Mouse (Mus musculus): Measurements from ENCODE around the gene Hbb-bt.
"Not testable (repeated sequence)": the region's sequence is repeated elsewhere in the genome, so short reads cannot be mapped to it uniquely, and the experiment has no call there.

Gene Hbb-bt

GRCm38 (mm10) chr7:103813766-103814165 is at the start of gene Hbb-bt:
Gene Hbb-bt (minus strand): TSS chr7:103813996.
- DNase-seq = no peak

- DNase-seq = no peak
Observed at GRCm38 (mm10) chr7:103861531-103861930, 47.7 kb upstream of the Hbb-bt start.

GRCm38 (mm10) chr7:103860855-103861254 is 47.1 kb upstream of the Hbb-bt start:
- no peak for DNase-seq

GRCm38 (mm10) chr7:103859076-103859475 is 45.3 kb upstream of the Hbb-bt start:
- DNase-seq = no peak

GRCm38 (mm10) chr7:103854669-103855068 is 40.9 kb upstream of the Hbb-bt start:
- DNase-seq = no peak

GRCm38 (mm10) chr7:103853090-103853489 is 39.3 kb upstream of the Hbb-bt start, which contains the start of gene Hbb-y:
Gene Hbb-y (minus strand): TSS chr7:103853216.
- DNase-seq = no peak

- DNase-seq = no peak
Observed at GRCm38 (mm10) chr7:103844525-103845325, 30.9 kb upstream of the Hbb-bt start.

GRCm38 (mm10) chr7:103843034-103843433 is 29.2 kb upstream of the Hbb-bt start, which contains the start of gene Hbb-bh1:
Gene Hbb-bh1 (minus strand): TSS chr7:103843164.
- no peak for DNase-seq

- no peak for DNase-seq
Observed at GRCm38 (mm10) chr7:103840268-103840667, 26.5 kb upstream of the Hbb-bt start, which contains the start of gene Hbb-bh2. Gene Hbb-bh2 (minus strand): TSS chr7:103840520.

GRCm38 (mm10) chr7:103827808-103828207 is 14.0 kb upstream of the Hbb-bt start, which contains the start of gene Hbb-bs:
Gene Hbb-bs (minus strand): TSS chr7:103828096.
- no peak for DNase-seq

- not testable (repeated sequence) for DNase-seq
Observed at GRCm38 (mm10) chr7:103827139-103827538, 13.3 kb upstream of the Hbb-bt start.

- no peak for DNase-seq
Observed at GRCm38 (mm10) chr7:103826255-103826887, 12.6 kb upstream of the Hbb-bt start.

- no peak for DNase-seq
Observed at GRCm38 (mm10) chr7:103825536-103826254, 11.9 kb upstream of the Hbb-bt start.

- no peak for DNase-seq
Observed at GRCm38 (mm10) chr7:103824597-103824996, 10.8 kb upstream of the Hbb-bt start.

- DNase-seq = not testable (repeated sequence)
Observed at GRCm38 (mm10) chr7:103815085-103815484, 1.3 kb upstream of the Hbb-bt start.

GRCm38 (mm10) chr7:103813152-103813551 is 644 bp downstream of the Hbb-bt start:
- not testable (repeated sequence) for DNase-seq

- no peak for DNase-seq
Observed at GRCm38 (mm10) chr7:103812174-103812573, 1.6 kb downstream of the Hbb-bt start.

GRCm38 (mm10) chr7:103811223-103811845 is 2.5 kb downstream of the Hbb-bt start:
- no peak for DNase-seq

GRCm38 (mm10) chr7:103810746-103811145 is 3.0 kb downstream of the Hbb-bt start:
- DNase-seq = no peak

- no peak for DNase-seq
Observed at GRCm38 (mm10) chr7:103810296-103810695, 3.5 kb downstream of the Hbb-bt start.

- DNase-seq = no peak
Observed at GRCm38 (mm10) chr7:103809801-103810155, 4.0 kb downstream of the Hbb-bt start.

- no peak for DNase-seq
Observed at GRCm38 (mm10) chr7:103808971-103809800, 4.6 kb downstream of the Hbb-bt start.
